Mouse (Mus musculus): ENCODE measurements at regions not wholly inside any gene's neighbourhood (a gene's known extent, or its start where the extent isn't known, plus 50 kb on each side); places are given as distances from the start of the nearest gene placed in this dataset.
A peak's percentile ranks its signal among the peaks of the same experiment; 100 is the strongest.

GRCm38 (mm10) chr9:47372296-47372695 is 157.7 kb upstream of the Cadm1 start:
- DNase-seq (ENCODE audit: low spot score in 2 of 2), result no peak
- intact Hi-C loops (cut with DNase I), result no loop called here

GRCm38 (mm10) chr9:47374086-47374485 is 155.9 kb upstream of the Cadm1 start:
- intact Hi-C loops (cut with DNase I), result no loop called here
- no peak for DNase-seq (ENCODE audit: low spot score in 2 of 2)

GRCm38 (mm10) chr9:47376645-47377044 is 153.3 kb upstream of the Cadm1 start:
- no peak for DNase-seq (ENCODE audit: low spot score in 2 of 2)
- intact Hi-C loops (cut with DNase I), result no loop called here

GRCm38 (mm10) chr9:47378541-47378940 is 151.4 kb upstream of the Cadm1 start:
- DNase-seq (ENCODE audit: low spot score in 2 of 2), result no peak
- intact Hi-C loops (cut with DNase I), result no loop called here

- DNase-seq (ENCODE audit: low spot score in 2 of 2), result no peak
- intact Hi-C loops (cut with DNase I), result no loop called here
Measured at GRCm38 (mm10) chr9:47380361-47380760, 149.6 kb upstream of the Cadm1 start.

- DNase-seq (ENCODE audit: low spot score in 2 of 2), result no peak
- intact Hi-C loops (cut with DNase I), result no loop called here
Measured at GRCm38 (mm10) chr9:47384185-47384854, 145.7 kb upstream of the Cadm1 start.

GRCm38 (mm10) chr9:47386646-47387045 is 143.3 kb upstream of the Cadm1 start:
- no peak for DNase-seq (ENCODE audit: low spot score in 2 of 2)
- intact Hi-C loops (cut with DNase I), result no loop called here

- peak in 1 of 2 experiments; percentile 34 for DNase-seq (ENCODE audit: low spot score in 2 of 2)
- intact Hi-C loops (cut with DNase I), result no loop called here
Measured at GRCm38 (mm10) chr9:47387221-47387620, 142.8 kb upstream of the Cadm1 start.

- intact Hi-C loops (cut with DNase I), result no loop called here
- no peak for DNase-seq (ENCODE audit: low spot score in 2 of 2)
Measured at GRCm38 (mm10) chr9:47387716-47388300, 142.2 kb upstream of the Cadm1 start.

GRCm38 (mm10) chr9:47389901-47390300 is 140.1 kb upstream of the Cadm1 start:
- intact Hi-C loops (cut with DNase I), result no loop called here
- DNase-seq (ENCODE audit: low spot score in 2 of 2), result no peak

GRCm38 (mm10) chr9:47391669-47392068 is 138.3 kb upstream of the Cadm1 start:
- no peak for DNase-seq (ENCODE audit: low spot score in 2 of 2)

GRCm38 (mm10) chr9:47399598-47399997 is 130.4 kb upstream of the Cadm1 start:
- intact Hi-C loops (cut with DNase I), result no loop called here

More at GRCm38 (mm10) chr9:47391669-47392068, 138.3 kb upstream of the Cadm1 start:
- intact Hi-C loops (cut with DNase I), result no loop called here

GRCm38 (mm10) chr9:47400117-47400823 is 129.7 kb upstream of the Cadm1 start:
- intact Hi-C loops (cut with DNase I), result no loop called here
- no peak for DNase-seq (ENCODE audit: low spot score in 2 of 2)

More at GRCm38 (mm10) chr9:47399598-47399997, 130.4 kb upstream of the Cadm1 start:
- DNase-seq (ENCODE audit: low spot score in 2 of 2), result no peak

- intact Hi-C loops (cut with DNase I), result no loop called here
- DNase-seq (ENCODE audit: low spot score in 2 of 2), result peak in 1 of 2 experiments; percentile 14
Measured at GRCm38 (mm10) chr9:47401511-47401910, 128.5 kb upstream of the Cadm1 start.

GRCm38 (mm10) chr9:47403317-47403716 is 126.7 kb upstream of the Cadm1 start:
- intact Hi-C loops (cut with DNase I), result no loop called here
- DNase-seq (ENCODE audit: low spot score in 2 of 2), result no peak

- intact Hi-C loops (cut with DNase I), result no loop called here
- DNase-seq (ENCODE audit: low spot score in 2 of 2), result no peak
Measured at GRCm38 (mm10) chr9:47404821-47405220, 125.2 kb upstream of the Cadm1 start.

- DNase-seq (ENCODE audit: low spot score in 2 of 2), result no peak
- intact Hi-C loops (cut with DNase I), result no loop called here
Measured at GRCm38 (mm10) chr9:47405547-47405946, 124.4 kb upstream of the Cadm1 start.

- peak; percentile 62 to 70 for DNase-seq (ENCODE audit: low spot score in 2 of 2)
Measured at GRCm38 (mm10) chr9:47407007-47407670, 122.8 kb upstream of the Cadm1 start.

GRCm38 (mm10) chr9:47408061-47408460 is 121.9 kb upstream of the Cadm1 start:
- DNase-seq (ENCODE audit: low spot score in 2 of 2), result no peak
- intact Hi-C loops (cut with DNase I), result no loop called here

More at GRCm38 (mm10) chr9:47407007-47407670, 122.8 kb upstream of the Cadm1 start:
- intact Hi-C loops (cut with DNase I), result no loop called here

GRCm38 (mm10) chr9:47409579-47409978 is 120.4 kb upstream of the Cadm1 start:
- DNase-seq (ENCODE audit: low spot score in 2 of 2), result no peak
- intact Hi-C loops (cut with DNase I), result no loop called here

Measured in left cerebral cortex, postnatal 14 days (tissue).